Mouse (Mus musculus): ENCODE data around the gene Gm4131. TPM values are rescaled to one million over a fixed set of nuclear protein-coding genes. Genes with fewer than 3 reads are reported as not detected.

Gm4131 gene
- total RNA-seq, 1 experiment = not detected

- H3K27ac ChIP-seq (ENCODE audit: insufficient read depth, low read depth, low read length, poor library complexity, severe bottlenecking) = no peak overlapping the region
- no peak for DNase-seq (ENCODE audit: low read depth, low spot score)
- H3K9me3 ChIP-seq (ENCODE audit: control insufficient read depth, insufficient read depth, low read depth, low read length) = no peaks in the 10 kb centered on the region
- in situ Hi-C loops (cut with MboI; ENCODE audit: low sequenced_read_pairs in 2 of 2, unreplicated experiment in 2 of 2) = no loop called here
- H3K36me3 ChIP-seq (ENCODE audit: control insufficient read depth, insufficient read depth, low read length, poor library complexity, severe bottlenecking) = no peaks in the 10 kb centered on the region
- H3K9ac ChIP-seq (ENCODE audit: insufficient read depth, low read depth, low read length, poor library complexity, severe bottlenecking) = no peak overlapping the region
- H3K4me3 ChIP-seq (ENCODE audit: insufficient read depth in 1 of 2, low read depth in 1 of 2, low read length in 2 of 2, poor library complexity in 1 of 2, severe bottlenecking in 1 of 2) = no peak overlapping the region
- no peak for TF ChIP-seq ZNF384 (IDR thresholded peaks at IDR 0.05; ENCODE audit: low read depth, low read length)
- TF ChIP-seq MAFK (IDR thresholded peaks at IDR 0.05; ENCODE audit: insufficient read depth, low read depth, low read length) = no peak
- no peak for TF ChIP-seq ZC3H11A (IDR thresholded peaks at IDR 0.05; ENCODE audit: borderline replicate concordance, low read depth, low read length)
- TF ChIP-seq CHD2 (IDR thresholded peaks at IDR 0.05; ENCODE audit: low read depth, low read length) = no peak
- no peak for TF ChIP-seq HCFC1 (IDR thresholded peaks at IDR 0.05; ENCODE audit: borderline replicate concordance, insufficient read depth, low read length)
- peaks cover 0 to 2% of the 10 kb centered on the region in 2 experiments; a peak in 1 of 4 replicates for H3K4me1 ChIP-seq (ENCODE audit: control insufficient read depth in 2 of 2, insufficient read depth in 2 of 2, low read length in 2 of 2, poor library complexity in 1 of 2)
These were observed 9.1 kb upstream of the Gm4131 start for GRCm38 (mm10) chr14:62575862-62576261.

DNA sequence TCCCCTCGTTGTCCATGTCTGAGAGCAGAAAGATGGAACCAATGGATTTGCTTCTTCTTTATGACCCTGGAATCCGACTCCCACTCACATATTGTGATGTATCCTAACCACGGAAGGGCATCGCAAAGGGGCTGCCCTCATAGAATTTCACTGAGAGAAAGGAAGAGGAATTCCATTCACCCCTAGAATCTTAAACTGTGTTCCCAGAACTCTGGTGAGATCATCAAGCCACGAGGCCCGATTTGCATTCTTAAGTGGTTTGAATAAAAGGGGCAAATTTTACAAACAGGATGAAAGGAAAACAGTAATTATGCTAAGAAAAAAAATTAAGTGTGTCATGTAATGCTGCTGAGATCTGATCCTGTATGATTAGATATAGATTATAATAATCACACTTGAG, 8.2 kb upstream of the Gm4131 start:
- no peak for DNase-seq (ENCODE audit: low read depth, low spot score)

DNA sequence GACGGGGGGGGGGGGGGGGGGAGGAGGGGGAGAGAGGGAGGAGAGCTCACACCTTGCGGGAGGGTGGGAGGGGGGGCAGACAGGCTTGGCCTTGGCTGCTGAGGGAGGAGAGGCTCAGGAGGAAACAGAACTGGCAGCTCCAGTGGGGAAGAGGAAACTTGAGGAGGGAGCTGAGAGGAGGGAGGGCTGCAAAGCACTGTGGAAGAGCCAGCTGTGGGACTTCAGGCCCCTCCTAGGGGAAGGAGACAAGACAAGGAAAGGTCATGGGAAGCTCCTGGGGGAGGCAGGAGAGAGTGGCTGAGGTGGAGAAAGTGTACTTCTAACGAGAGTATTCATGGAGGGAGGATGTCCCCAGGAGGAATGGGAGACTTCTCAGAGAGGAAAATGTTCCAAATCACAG, 6.7 kb upstream of the Gm4131 start:
- peak overlapping the region in 1 of 2 experiments; percentile 46; a peak in 3 of 4 replicates for H3K4me3 ChIP-seq (ENCODE audit: insufficient read depth in 1 of 2, low read depth in 1 of 2, low read length in 2 of 2, poor library complexity in 1 of 2, severe bottlenecking in 1 of 2)
- H3K4me1 ChIP-seq (ENCODE audit: control insufficient read depth in 2 of 2, insufficient read depth in 2 of 2, low read length in 2 of 2, poor library complexity in 1 of 2) = peaks cover 0 to 2% of the 10 kb centered on the region in 2 experiments; a peak in 1 of 4 replicates
- in situ Hi-C loops (cut with MboI; ENCODE audit: low sequenced_read_pairs in 2 of 2, unreplicated experiment in 2 of 2) = no loop called here
- H3K9ac ChIP-seq (ENCODE audit: insufficient read depth, low read depth, low read length, poor library complexity, severe bottlenecking) = no peak overlapping the region
- H3K27ac ChIP-seq (ENCODE audit: insufficient read depth, low read depth, low read length, poor library complexity, severe bottlenecking) = no peak overlapping the region
- TF ChIP-seq CHD2 (IDR thresholded peaks at IDR 0.05; ENCODE audit: low read depth, low read length) (no peak), ZC3H11A (IDR thresholded peaks at IDR 0.05; ENCODE audit: borderline replicate concordance, low read depth, low read length) (no peak), ZNF384 (IDR thresholded peaks at IDR 0.05; ENCODE audit: low read depth, low read length) (no peak), HCFC1 (IDR thresholded peaks at IDR 0.05; ENCODE audit: borderline replicate concordance, insufficient read depth, low read length) (no peak), MAFK (IDR thresholded peaks at IDR 0.05; ENCODE audit: insufficient read depth, low read depth, low read length) (no peak)
- no peak for DNase-seq (ENCODE audit: low read depth, low spot score)
- H3K9me3 ChIP-seq (ENCODE audit: control insufficient read depth, insufficient read depth, low read depth, low read length) = no peaks in the 10 kb centered on the region
- H3K36me3 ChIP-seq (ENCODE audit: control insufficient read depth, insufficient read depth, low read length, poor library complexity, severe bottlenecking) = no peaks in the 10 kb centered on the region

More for the DNA sequence above, 8.2 kb upstream of the Gm4131 start:
- TF ChIP-seq MAFK (IDR thresholded peaks at IDR 0.05; ENCODE audit: insufficient read depth, low read depth, low read length) (no peak), HCFC1 (IDR thresholded peaks at IDR 0.05; ENCODE audit: borderline replicate concordance, insufficient read depth, low read length) (no peak), CHD2 (IDR thresholded peaks at IDR 0.05; ENCODE audit: low read depth, low read length) (no peak), ZNF384 (IDR thresholded peaks at IDR 0.05; ENCODE audit: low read depth, low read length) (no peak)
- Histone ChIP-seq H3K27ac (ENCODE audit: insufficient read depth, low read depth, low read length, poor library complexity, severe bottlenecking) (no peak overlapping the region), H3K36me3 (ENCODE audit: control insufficient read depth, insufficient read depth, low read length, poor library complexity, severe bottlenecking) (no peaks in the 10 kb centered on the region), H3K9ac (ENCODE audit: insufficient read depth, low read depth, low read length, poor library complexity, severe bottlenecking) (no peak overlapping the region), H3K4me3 (ENCODE audit: insufficient read depth in 1 of 2, low read depth in 1 of 2, low read length in 2 of 2, poor library complexity in 1 of 2, severe bottlenecking in 1 of 2) (no peak overlapping the region), H3K9me3 (ENCODE audit: control insufficient read depth, insufficient read depth, low read depth, low read length) (no peaks in the 10 kb centered on the region), H3K4me1 (ENCODE audit: control insufficient read depth in 2 of 2, insufficient read depth in 2 of 2, low read length in 2 of 2, poor library complexity in 1 of 2) (peaks cover 0 to 2% of the 10 kb centered on the region in 2 experiments; a peak in 1 of 4 replicates)
- in situ Hi-C loops (cut with MboI; ENCODE audit: low sequenced_read_pairs in 2 of 2, unreplicated experiment in 2 of 2) = no loop called here

DNA sequence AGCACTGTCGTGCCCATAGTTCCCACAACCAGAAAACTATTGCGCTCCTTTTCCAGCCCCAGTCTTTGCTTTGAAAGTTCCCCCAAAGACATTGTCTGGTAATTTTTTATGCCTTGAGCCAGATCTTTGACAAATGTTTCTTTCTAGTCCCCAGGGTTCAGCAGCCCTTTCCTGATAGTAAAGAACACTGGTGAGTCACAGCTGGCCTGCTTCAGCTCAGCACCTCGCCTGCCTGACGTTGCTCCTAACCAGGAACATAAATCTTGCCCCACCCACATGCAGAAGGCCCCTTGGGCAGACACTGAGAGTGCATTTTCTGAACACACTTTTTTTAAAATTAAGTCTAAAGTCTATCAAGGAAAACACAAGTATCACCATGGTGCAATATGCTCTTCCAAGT, 3.6 kb upstream of the Gm4131 start:
- Histone ChIP-seq H3K9ac (ENCODE audit: insufficient read depth, low read depth, low read length, poor library complexity, severe bottlenecking) (no peak overlapping the region), H3K36me3 (ENCODE audit: control insufficient read depth, insufficient read depth, low read length, poor library complexity, severe bottlenecking) (no peaks in the 10 kb centered on the region), H3K27ac (ENCODE audit: insufficient read depth, low read depth, low read length, poor library complexity, severe bottlenecking) (no peak overlapping the region), H3K9me3 (ENCODE audit: control insufficient read depth, insufficient read depth, low read depth, low read length) (no peaks in the 10 kb centered on the region), H3K4me1 (ENCODE audit: control insufficient read depth in 2 of 2, insufficient read depth in 2 of 2, low read length in 2 of 2, poor library complexity in 1 of 2) (peaks cover 0 to 2% of the 10 kb centered on the region in 2 experiments; a peak in 1 of 4 replicates), H3K4me3 (ENCODE audit: insufficient read depth in 1 of 2, low read depth in 1 of 2, low read length in 2 of 2, poor library complexity in 1 of 2, severe bottlenecking in 1 of 2) (no peak overlapping the region)
- TF ChIP-seq CHD2 (IDR thresholded peaks at IDR 0.05; ENCODE audit: low read depth, low read length) = no peak
- TF ChIP-seq ZC3H11A (IDR thresholded peaks at IDR 0.05; ENCODE audit: borderline replicate concordance, low read depth, low read length) = no peak
- TF ChIP-seq MAFK (IDR thresholded peaks at IDR 0.05; ENCODE audit: insufficient read depth, low read depth, low read length) = no peak
- no peak for TF ChIP-seq ZNF384 (IDR thresholded peaks at IDR 0.05; ENCODE audit: low read depth, low read length)
- TF ChIP-seq HCFC1 (IDR thresholded peaks at IDR 0.05; ENCODE audit: borderline replicate concordance, insufficient read depth, low read length) = no peak
- in situ Hi-C loops (cut with MboI; ENCODE audit: low sequenced_read_pairs in 2 of 2, unreplicated experiment in 2 of 2) = no loop called here
- DNase-seq (ENCODE audit: low read depth, low spot score) = no peak

DNA sequence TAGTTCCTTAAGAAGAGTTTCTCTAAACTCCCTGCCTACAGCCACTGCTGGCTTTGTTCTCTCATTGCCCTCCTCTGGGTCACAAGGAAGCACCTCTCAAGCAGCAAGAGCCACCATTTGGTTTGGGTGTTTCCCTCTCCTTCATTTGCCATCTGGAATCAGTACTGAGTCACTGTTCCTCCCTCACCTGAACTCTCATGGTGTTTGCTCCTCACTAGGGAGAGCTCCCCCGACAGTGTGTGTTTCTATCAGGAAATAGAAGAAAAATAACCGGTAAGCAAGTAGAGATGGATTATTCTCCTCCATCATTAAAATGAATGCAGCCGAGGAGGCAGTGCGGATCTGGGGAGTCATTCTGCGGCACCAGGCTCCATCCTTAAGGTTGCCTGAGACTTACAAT, 2.7 kb upstream of the Gm4131 start:
- no peak overlapping the region for H3K9ac ChIP-seq (ENCODE audit: insufficient read depth, low read depth, low read length, poor library complexity, severe bottlenecking)
- in situ Hi-C loops (cut with MboI; ENCODE audit: low sequenced_read_pairs in 2 of 2, unreplicated experiment in 2 of 2) = no loop called here
- peaks cover 0 to 2% of the 10 kb centered on the region in 2 experiments; a peak in 1 of 4 replicates for H3K4me1 ChIP-seq (ENCODE audit: control insufficient read depth in 2 of 2, insufficient read depth in 2 of 2, low read length in 2 of 2, poor library complexity in 1 of 2)
- no peaks in the 10 kb centered on the region for H3K9me3 ChIP-seq (ENCODE audit: control insufficient read depth, insufficient read depth, low read depth, low read length)
- TF ChIP-seq ZNF384 (IDR thresholded peaks at IDR 0.05; ENCODE audit: low read depth, low read length) (no peak), HCFC1 (IDR thresholded peaks at IDR 0.05; ENCODE audit: borderline replicate concordance, insufficient read depth, low read length) (no peak), MAFK (IDR thresholded peaks at IDR 0.05; ENCODE audit: insufficient read depth, low read depth, low read length) (no peak), CHD2 (IDR thresholded peaks at IDR 0.05; ENCODE audit: low read depth, low read length) (no peak), ZC3H11A (IDR thresholded peaks at IDR 0.05; ENCODE audit: borderline replicate concordance, low read depth, low read length) (no peak)
- H3K27ac ChIP-seq (ENCODE audit: insufficient read depth, low read depth, low read length, poor library complexity, severe bottlenecking) = no peak overlapping the region
- no peak for DNase-seq (ENCODE audit: low read depth, low spot score)
- H3K36me3 ChIP-seq (ENCODE audit: control insufficient read depth, insufficient read depth, low read length, poor library complexity, severe bottlenecking) = no peaks in the 10 kb centered on the region
- H3K4me3 ChIP-seq (ENCODE audit: insufficient read depth in 1 of 2, low read depth in 1 of 2, low read length in 2 of 2, poor library complexity in 1 of 2, severe bottlenecking in 1 of 2) = no peak overlapping the region

Measured in ES-E14 (cell line).